Mouse (Mus musculus) frontal cortex, adult (tissue): ENCODE data around the gene Sfpq.
"Not testable (repeated sequence)": the region's sequence is repeated elsewhere in the genome, so short reads cannot be mapped to it uniquely, and the experiment has no call there.

Source experiments
- ATAC-seq: cut with Nextera tagmentation; 2 replicates; pipeline ENCODE4 v1.9.2; 2017; ENCODE audit warnings: mild to moderate bottlenecking, moderate library complexity, mixed read lengths; ENCODE audit not compliant: low TSS enrichment

Sfpq gene

DNA sequence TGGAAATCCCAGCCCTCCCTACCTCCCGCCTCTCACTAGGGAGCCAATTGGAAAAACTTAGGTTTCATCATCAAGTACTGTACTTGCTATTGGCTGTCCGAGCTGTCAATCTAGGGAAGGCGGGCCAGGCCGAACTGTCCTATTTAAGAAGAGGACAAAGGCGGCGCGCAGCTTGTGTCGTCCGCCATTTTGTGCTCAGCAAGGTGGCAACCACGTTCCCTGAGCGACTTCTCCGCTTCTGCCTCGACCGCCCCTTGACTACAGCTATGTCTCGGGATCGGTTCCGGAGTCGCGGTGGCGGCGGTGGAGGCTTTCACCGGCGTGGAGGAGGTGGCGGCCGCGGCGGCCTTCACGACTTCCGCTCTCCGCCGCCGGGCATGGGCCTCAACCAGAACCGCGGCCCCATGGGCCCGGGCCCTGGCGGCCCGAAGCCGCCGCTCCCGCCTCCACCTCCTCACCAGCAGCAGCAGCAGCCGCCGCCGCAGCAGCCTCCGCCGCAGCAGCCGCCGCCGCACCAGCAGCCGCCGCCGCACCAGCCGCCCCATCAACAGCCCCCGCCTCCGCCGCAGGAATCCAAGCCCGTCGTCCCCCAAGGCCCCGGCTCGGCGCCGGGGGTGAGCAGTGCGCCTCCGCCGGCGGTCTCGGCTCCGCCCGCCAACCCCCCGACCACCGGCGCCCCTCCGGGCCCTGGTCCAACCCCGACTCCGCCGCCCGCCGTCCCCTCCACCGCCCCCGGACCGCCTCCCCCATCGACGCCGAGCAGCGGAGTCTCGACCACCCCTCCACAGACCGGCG lies at the start of gene Sfpq:
Gene Sfpq, plus strand, starts transcription at position 174 of the 795 bp plus-strand sequence.
- ATAC-seq, result peak; percentile 95

DNA sequence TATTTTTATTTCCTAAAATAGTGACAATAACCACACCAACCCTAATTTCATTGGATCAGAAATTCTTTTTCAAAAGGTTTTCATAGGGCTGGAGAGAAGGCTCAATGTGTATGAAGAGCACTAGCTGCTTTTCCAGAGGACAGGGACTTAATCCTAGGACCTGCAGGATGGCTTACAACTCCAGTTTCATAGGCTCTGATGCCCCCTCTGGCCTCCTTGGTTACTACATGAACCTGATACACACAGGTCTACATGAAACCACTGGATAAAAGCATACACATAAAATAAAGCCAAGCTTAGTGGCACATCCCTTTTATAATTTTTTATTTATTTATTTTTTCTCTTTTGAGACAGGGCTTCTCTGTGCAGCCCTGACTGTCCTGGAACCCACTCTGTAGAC lies 43.7 kb upstream of the Sfpq start:
- ATAC-seq, result no peak

DNA sequence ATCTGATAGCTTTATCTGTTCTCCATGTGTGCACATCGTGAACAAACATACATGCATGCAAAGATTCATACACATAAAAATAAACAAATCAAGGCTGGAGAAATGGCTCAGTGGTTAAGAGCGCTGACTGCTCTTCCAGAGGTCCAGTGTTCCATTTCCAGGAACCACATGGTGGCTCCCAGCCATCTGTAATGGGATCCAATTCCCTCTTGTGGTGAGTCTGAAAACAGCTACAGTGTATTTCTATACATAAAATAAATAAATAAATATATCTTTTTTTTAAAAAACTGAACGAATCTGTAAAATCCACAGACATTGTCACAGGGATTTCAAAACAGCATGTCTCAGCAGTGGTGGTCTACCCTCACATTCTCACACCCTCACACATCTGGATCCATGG lies 42.4 kb upstream of the Sfpq start:
- no peak for ATAC-seq

DNA sequence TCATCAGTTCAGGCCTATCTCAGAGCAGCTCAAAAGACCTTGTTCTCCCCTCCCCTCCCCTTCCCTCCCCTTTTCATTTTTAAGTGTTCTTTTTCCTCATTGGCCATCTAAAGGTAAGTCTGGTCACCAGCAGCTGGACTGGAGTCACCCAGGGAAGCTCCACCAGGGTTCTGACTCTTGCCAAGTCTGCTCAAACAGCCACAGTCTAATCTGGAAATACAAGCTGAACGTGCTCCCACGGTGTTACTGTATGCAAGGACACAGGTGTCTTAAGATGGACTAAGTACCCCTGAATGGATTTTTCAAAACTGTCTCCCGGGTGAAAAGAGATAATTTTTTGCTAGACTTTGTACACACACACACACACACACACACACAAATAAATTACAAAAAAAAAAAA lies 37.8 kb upstream of the Sfpq start:
- ATAC-seq, result no peak

DNA sequence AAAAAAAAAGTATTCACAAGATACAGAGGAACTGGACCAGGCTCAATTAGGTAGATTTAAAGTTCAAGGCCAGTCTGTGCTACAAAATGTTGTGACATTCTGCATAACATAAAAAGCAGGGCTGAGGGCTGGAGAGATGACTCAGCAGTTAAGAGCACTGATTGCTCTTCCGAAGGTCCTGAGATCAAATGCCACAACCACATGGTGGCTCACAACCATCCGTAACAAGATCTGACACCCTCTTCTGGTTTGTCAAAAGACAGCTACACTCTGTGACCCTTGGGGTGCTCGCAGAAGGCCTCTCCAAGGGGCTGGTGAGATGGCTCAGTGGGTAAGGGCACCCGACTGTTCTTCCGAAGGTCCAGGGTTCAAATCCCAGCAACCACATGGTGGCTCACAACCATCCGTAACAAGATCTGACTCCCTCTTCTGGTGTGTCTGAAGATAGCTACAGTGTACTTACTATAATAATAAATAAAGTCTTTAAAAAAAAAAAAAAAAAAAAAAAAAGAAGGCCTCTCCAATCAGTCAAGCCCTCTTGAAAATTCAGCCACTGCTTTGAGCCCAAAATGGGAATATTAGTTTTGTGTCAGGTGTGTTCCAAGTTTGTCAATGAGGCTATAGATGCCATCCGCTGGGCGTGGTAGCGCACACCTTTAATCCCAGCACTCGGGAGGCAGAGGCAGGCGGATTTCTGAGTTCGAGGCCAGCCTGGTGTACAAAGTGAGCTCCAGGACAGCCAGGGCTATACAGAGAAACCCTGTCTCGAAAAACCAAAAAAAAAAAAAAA lies 37.2 kb upstream of the Sfpq start:
- not testable (repeated sequence) for ATAC-seq

DNA sequence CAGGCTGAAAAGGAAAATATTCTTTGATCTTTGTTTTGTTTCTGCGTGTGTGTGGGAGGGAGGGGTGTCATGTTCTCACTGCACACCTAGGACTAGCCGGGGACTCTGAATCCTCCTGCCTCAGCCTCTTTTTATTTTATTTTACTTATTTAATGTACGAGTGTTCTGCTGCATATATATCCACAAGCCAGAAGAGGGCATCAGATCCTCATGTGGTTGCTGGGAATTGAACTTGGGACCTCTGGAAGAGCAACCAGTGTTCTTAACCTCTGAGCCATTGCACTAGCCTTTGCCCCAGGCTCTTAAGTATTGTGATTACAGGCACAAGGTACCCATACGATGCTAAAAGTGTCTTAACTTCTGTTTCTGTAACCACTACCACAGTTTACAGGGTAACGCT lies 34.4 kb upstream of the Sfpq start:
- ATAC-seq, result no peak

DNA sequence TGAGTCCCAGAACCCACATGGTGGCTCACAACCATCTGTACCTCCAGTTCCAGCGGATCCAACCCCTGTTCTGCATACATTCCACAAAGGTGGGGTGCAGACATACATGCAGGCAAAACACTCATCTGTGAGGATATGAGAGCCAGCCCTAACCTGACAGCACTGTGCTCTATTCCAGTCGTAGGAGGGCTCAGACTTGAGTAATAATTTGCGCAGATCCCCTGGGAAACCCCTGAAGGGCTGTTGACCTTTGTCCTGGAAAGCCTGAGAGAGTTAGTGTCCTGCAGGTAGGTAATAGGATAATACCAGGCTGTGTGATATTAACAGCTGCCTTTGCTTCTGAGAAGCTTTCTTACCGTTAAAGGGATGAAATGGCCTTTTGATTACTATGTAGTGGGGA lies 32.6 kb upstream of the Sfpq start:
- no peak for ATAC-seq

DNA sequence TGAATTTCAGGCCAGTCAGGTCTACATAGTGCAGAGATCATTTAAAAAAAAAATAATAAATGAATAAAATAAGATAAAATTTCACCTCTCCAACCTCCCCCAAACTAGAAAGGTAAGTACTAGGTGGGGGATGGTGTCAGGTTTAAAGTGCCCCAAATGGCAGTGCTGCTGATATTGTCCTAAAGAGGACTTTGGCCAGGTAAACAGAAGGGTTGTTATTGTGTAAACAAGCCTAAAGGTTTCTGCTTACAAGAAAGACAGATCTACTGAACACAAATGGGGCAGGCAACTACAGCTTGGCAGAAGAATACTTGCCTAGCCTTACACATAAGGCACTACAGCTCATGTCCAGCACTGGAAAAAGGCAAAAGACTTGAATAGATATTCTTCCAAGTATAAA lies 30.6 kb upstream of the Sfpq start:
- ATAC-seq, result no peak

DNA sequence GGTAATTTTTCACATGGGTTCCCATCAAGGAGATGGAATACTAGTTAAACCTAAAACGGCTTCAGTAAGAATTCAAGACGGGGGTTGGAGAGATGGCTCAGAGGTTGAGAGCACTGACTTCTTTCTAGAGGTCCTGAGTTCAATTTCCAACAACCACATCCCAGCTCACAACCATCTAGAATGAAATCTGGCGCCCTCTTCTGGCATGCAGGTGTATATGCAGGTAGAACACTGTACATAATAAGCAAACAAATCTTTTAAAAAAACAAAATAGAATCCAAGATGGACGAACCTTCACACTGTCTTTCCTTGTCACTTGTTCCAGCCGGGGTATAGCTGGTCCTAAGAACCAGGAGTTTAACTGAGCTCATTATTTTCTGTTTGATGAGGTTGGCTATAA lies 28.8 kb upstream of the Sfpq start:
- no peak for ATAC-seq

DNA sequence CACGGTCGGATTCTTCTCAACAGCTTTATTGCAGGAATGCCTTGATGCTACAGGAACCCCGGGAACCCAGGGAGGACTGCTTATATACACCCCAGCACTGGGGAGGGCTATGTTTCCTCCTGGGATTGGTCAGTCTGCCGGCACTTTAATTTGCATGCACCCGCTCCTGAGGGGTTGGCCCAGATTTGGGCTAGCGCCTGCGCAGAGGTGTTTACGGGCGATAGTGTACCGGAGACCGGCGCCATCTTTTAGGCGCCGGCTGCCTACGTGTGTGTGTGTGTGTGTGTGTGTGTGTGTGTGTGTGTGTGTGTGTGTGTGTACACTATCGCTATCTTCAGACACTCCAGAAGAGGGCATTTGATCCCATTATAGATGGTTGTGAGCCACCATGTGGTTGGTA lies 21.8 kb upstream of the Sfpq start:
- not testable (repeated sequence) for ATAC-seq

DNA sequence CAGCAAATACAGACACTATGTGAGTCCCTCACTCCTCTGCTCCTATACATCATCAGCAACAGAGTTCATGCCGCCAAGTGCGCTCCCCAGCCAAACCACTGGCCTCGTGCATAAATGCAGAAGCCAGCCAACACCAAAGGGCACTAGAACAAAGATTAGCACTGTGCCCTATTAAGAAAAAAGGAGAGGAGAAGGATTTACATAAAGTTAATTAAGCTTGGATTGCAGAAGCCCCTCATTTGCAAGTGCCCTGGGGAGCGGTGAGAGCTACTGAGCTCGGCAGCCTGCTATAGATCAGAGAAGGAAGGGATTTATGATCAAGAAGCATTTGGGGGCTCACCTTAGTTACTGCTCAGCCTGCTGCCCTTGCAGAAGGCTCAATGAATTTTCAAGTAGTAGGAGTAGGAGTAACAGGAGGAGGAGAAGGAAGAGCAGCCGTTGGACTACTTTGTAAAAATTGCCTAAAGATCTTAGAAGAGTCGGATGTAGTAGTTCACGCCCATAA lies 20.5 kb upstream of the Sfpq start:
- ATAC-seq, result no peak

DNA sequence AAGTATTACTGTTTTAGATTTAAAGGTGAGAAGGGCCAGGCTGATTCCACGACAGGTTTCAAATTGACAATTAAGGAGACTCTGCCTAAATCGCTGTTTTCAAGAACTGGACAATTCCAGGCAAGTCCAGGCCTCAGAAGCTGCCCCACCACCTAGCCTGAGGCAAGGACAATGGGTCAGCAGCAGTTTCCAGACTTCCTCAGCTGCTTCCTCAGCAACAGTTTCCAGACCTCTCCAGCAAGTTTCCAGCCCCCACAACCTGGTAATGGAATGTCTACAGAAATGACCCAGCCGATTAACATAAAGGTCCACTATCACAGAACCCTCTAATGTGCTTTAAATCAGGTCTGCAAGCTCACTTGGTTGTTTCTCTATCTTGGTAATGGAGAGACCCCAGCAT lies 16.7 kb upstream of the Sfpq start:
- no peak for ATAC-seq

DNA sequence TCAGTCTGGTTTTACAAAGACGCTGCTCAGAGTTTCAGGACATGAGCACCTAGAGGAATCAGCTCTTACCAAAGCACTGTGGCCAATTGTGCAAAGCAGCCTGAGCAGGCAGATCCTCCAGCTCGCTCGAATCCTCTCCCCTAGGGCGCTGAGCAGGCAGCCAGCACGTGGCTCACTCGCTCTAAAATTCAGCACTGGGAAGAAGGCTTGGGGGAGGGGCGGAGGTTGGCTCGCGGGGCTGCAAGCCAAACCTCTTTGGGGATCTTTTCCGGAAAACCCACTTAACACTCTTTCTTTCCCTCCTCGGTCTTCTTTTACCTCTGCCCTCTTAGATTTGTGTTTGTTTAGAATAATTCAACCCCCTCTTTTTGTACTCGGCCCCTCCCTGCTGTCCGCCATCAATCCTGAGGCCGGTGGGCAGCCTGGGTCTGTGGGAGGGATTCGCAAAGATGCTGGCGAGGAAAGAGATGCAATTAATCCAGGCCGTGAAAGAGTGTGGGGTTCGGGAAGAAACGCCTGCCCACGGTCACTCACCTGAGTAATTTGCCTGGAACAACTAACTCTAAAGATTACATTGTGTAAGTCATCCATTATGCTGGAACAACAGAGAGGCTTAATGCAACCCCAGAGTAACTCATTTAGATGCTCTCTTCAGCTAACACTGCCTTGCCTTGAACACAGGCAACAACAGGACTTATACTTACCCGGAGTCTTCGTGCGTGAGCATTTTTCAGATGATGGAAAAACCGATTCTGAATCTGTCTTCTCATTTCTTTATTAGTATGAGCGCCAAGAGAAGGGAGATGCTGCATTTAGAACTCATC lies 15.8 kb upstream of the Sfpq start:
- peak; percentile 85; the same call in 1 of the 2 replicates for ATAC-seq

DNA sequence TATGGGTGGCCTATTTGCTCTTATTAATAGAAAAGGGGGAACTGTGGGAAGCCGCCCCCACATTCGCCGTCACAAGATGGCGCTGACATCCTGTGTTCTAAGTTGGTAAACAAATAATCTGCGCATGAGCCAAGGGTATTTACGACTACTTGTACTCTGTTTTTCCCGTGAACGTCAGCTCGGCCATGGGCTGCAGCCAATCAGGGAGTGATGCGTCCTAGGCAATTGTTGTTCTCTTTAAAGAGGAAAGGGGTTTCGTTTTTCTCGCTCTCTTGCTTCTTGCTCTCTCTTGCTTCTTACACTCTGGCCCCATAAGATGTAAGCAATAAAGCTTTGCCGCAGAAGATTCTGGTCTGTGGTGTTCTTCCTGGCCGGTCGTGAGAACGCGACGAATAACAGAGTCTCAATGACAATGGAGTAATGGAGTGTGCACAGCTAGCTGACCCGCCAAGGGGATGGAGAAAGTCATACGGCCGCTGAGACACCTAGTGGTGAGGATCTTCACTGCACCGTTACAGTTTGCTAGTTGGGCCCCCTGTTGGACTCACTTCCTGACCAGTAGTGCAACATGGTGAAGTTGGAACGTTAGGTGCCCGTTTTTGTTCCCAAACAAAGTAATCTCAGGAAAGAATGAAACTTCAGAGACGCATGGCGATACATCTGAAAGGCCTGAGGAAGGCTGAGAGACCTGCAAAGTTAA lies 5.7 kb upstream of the Sfpq start:
- ATAC-seq, result peak; percentile 98

DNA sequence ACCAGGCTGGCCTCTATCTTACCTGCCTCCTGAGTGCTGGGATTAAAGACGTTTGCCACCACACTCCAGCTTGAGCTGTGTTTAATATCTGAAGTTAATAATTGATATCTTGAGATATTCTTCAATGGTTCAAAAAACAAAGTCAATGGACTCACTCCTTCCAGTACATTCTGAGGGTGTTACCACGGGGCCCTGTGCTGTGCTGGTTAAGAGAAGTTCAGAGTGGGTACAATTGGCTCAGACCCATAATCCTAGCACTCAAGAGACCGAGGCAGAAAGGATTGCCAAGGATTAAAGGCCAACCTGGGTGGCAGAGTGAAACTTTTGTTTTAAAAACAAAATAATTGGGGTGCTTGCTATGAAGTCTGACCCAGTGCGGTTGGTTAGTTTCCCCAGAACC lies 4.8 kb upstream of the Sfpq start:
- ATAC-seq, result no peak

DNA sequence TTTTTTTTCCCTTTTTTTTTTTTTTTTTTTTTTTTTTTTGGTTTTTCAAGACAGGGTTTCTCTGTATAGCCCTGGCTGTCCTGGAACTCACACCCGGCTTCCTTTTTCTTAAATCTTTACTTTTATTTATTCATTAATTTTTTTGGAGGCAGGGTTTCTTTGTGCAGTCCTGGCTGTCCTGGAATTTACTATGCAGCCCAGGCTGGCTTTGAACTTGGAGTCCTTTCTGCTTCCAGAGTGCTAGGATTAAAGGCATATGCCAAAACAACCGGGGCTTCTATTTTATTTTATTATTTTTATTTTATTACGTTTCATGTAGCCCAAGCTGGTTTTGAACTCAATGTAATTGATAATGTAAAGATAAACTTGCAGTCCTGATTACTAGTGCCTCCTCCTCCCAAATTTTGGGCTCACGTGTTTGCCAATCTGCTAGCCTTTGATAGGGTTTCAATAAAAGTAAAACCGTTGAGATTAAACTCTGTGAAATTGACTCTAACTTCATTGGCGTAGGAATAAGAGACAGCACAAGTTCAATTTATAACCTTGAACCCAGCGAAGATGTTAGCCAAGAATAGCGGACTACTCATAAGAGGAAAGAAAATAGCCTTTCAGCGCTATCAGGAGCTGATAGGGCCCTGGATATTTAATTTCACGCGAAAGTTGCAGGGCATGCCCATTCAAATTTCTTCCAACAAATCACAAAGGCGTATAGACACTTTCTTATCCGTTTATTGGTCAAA lies 543 bp upstream of the Sfpq start:
- ATAC-seq, result no peak

DNA sequence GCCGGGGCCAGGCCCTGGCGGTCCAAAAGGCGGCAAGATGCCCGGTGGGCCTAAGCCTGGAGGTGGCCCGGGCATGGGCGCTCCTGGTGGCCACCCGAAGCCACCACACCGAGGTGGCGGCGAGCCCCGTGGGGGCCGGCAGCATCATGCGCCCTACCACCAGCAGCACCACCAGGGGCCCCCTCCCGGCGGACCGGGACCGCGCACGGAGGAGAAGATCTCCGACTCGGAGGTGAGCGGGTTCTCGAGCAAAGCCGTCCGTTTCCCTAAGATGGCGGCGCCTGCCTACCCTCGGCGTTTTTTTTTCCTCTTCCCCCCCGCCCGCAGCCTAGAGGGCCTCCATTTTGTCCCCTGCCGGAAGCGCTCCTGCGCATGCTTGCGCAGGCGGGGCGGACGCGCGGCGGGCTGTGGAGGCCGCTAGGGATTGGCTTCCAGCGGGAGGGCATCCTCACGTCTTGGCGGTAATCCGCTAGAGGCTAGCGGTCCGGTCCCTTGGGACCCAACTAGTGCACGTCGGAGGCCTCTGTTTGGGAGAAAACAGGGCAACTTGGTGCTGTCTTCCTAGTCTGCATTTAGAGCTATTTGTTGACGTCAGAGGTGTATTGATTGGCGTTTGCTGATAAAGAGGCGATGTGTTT lies 984 bp downstream of the Sfpq start:
- peak; percentile 77 for ATAC-seq

DNA sequence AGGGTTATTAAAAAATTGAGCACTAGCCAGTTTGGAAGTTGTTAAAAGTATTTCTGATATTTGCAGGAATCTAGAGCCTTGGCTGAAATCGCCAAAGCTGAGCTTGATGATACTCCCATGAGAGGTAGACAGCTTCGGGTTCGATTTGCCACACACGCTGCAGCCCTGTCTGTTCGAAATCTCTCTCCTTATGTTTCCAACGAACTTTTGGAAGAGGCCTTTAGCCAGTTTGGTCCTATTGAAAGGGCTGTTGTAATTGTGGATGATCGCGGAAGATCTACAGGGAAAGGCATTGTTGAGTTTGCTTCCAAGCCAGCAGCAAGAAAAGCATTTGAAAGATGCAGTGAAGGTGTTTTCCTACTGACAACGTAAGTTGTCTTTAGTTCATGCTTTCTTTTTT lies 2.1 kb downstream of the Sfpq start:
- ATAC-seq, result no peak

DNA sequence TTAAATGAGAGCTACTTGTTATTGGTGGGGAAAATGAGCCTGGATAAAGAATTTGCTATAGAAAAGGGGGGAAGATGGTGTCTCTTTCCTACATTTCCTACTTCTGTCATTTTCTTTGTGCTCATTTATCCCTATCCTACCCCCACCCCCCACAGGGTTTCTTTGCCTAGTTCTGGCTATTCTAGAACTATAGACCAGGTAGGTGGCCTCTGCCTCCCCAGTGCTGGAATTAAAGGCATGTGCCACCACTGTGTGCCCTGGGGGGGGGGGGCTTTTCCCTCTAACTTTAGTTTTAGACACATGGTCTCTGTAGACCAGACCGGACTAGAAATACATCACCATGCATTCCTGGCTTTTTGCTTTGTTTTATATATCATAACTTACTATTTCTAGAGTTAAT lies 3.1 kb downstream of the Sfpq start:
- no peak for ATAC-seq

DNA sequence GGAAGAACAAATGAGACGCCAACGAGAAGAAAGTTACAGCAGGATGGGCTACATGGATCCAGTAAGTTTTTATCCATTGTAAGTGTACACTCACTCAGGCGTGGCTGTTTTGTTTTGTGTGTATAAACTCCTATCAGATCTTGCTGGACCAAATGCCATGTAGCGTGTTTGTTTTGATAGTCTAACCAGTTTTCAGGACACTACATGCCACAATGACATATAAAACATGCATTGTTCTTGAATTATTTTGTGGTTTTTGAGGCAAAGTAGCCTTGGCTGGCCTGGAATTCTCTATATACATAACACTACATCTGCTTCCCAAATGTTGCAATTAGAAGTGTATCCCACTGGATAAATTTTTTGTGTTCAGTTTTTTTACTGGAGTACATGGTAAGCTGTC lies 5.7 kb downstream of the Sfpq start:
- ATAC-seq, result no peak
